Mouse (Mus musculus) thymus, adult 2 months (tissue): Measurements from ENCODE around the gene Ece1. TPM values are rescaled to one million over a fixed set of nuclear protein-coding genes. Genes with fewer than 3 reads are reported as not detected.

ENCODE experiments used
- DNase-seq: peaks from one replicate; pipeline ENCODE4 v3.0.0; 2021
- H3K27ac ChIP-seq: fragments of 200-500 bp; 2 replicates; pipeline ENCODE4 v1.5.1; 2012; ENCODE audit warnings: low read length, control low read depth; ENCODE audit not compliant: control insufficient read depth, insufficient read depth
- H3K27me3 ChIP-seq: fragments of 200-500 bp; 2 replicates; pipeline ENCODE4 v1.6.1; 2012; ENCODE audit warnings: mild to moderate bottlenecking, low read length, moderate library complexity, mixed read lengths; ENCODE audit not compliant: control insufficient read depth, insufficient read depth
- H3K36me3 ChIP-seq: fragments of 200-500 bp; 2 replicates; pipeline ENCODE4 v1.6.1; 2012; ENCODE audit warnings: mild to moderate bottlenecking, low read length, moderate library complexity; ENCODE audit not compliant: control insufficient read depth, insufficient read depth
- H3K4me1 ChIP-seq: fragments of 200-500 bp; replicated peaks from 2 replicates; pipeline ENCODE4 v1.6.1; 2012; ENCODE audit warnings: low read length; ENCODE audit not compliant: control insufficient read depth, insufficient read depth
- H3K4me3 ChIP-seq: fragments of 200-500 bp; 2 replicates; pipeline ENCODE4 v1.5.1; 2012; ENCODE audit warnings: mild to moderate bottlenecking, low read length, control low read depth, moderate library complexity; ENCODE audit not compliant: control insufficient read depth, insufficient read depth
- CTCF ChIP-seq: fragments of 200-500 bp; IDR thresholded peaks from 2 replicates; pipeline ENCODE4 v1.5.1; 2012; ENCODE audit warnings: mild to moderate bottlenecking, control low read depth, low read length, moderate library complexity, borderline replicate concordance; ENCODE audit not compliant: control insufficient read depth, poor library complexity, insufficient read depth; ENCODE audit errors: extremely low read depth
- POLR2A ChIP-seq: fragments of 200-500 bp; IDR thresholded peaks from 2 replicates; pipeline ENCODE4 v1.6.1; 2012; ENCODE audit warnings: mild to moderate bottlenecking, low read length, control low read depth, moderate library complexity; ENCODE audit not compliant: control insufficient read depth, poor library complexity, insufficient read depth; ENCODE audit errors: extremely low read depth
- WGBS: fragments of 180-500 bp; shearing (Covaris S2); methylation state at CpG from one replicate; pipeline ENCODE4 v1.1.7; 2018; 5-methylcytosine and 5-hydroxymethylcytosine counted together
- polyA plus RNA-seq: library from polyadenylated mRNA; depleted of rRNA; stranded (reverse); fragments of >200 nt; gene quantifications from 2 replicates; pipeline ENCODE4 v1.2.3, GENCODE M21; 2012; rRNA removed

The Ece1 gene
- 27.3 and 28.9 TPM in 2 replicates for polyA plus RNA-seq

DNA sequence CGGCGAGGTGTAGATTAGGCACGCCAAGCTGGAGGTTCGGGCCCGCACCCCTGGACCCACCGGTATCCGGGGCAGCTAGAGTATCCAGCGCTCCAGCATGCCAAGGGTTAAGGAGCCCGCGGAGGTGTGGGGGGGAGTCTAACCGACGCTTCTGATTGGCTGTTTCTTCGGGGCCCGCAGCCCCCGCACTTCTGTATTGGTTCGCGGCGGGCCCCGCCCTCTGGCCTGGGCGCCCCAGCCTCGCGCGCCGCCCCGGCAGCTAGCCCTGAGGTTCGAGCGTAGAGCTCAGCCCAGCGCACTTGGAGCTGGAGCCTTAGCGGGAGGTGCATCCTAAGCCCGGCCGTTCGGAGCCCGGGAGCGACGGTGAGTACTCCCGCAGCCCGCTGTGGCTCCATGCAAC, at the start of gene Ece1:
Gene Ece1 (plus strand): TSS at position 219 of the 400 bp plus-strand sequence.
- Histone ChIP-seq H3K36me3 (no peaks in the 10 kb centered on the region), H3K4me1 (peaks cover 47% of the 10 kb centered on the region), H3K4me3 (peak within 1 kb of the TSS; percentile 61), H3K27me3 (no peaks in the 10 kb centered on the region), H3K27ac (peak within 1 kb of the TSS; percentile 86)
- TF ChIP-seq POLR2A (peak; percentile 75), CTCF (0 out of 2 replicates have a peak, but pooled peaks have one; percentile 21)
- under 1% methylated on average over 37 of the region's 37 CpGs for WGBS
- peak; percentile 94 for DNase-seq

GRCm38 (mm10) chr4:137812946-137813708, 48.9 kb upstream of the Ece1 start:
- whole genome bisulfite sequencing: 86% methylated on average over 13 of the region's 13 CpGs
- Histone ChIP-seq H3K4me3 (no peak overlapping the region), H3K4me1 (no peaks in the 10 kb centered on the region), H3K27ac (no peak overlapping the region), H3K36me3 (no peaks in the 10 kb centered on the region), H3K27me3 (no peaks in the 10 kb centered on the region)
- no peak for DNase-seq
- TF ChIP-seq CTCF (no peak), POLR2A (no peak)

GRCm38 (mm10) chr4:137814140-137814539, 47.9 kb upstream of the Ece1 start:
- Histone ChIP-seq H3K4me1 (no peaks in the 10 kb centered on the region), H3K27me3 (no peaks in the 10 kb centered on the region), H3K36me3 (no peaks in the 10 kb centered on the region), H3K4me3 (no peak overlapping the region), H3K27ac (no peak overlapping the region)
- TF ChIP-seq CTCF: no peak
- no peak for TF ChIP-seq POLR2A
- DNase-seq: no peak
- 87% methylated on average over 7 of the region's 7 CpGs for WGBS

DNA sequence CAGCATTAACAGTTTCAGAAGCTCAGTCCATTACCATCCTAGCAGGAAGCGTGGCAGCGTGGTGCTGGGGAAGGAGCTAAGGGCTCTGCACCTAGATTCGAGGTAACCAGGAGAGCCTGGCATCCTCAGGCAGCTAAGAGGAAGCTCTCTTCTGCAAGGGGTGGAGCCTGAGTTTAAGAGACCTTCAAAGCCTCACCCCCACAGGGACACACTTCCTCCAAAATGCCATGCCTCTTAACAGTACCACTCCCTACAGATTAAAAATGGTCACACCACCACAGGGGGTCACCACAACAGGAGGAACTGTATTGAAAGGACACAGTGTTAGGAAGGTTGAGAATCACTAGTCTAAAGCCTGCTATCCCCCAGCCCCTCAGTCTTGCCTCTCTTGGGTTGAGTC, 46.6 kb upstream of the Ece1 start:
- Histone ChIP-seq H3K36me3 (no peaks in the 10 kb centered on the region), H3K4me1 (no peaks in the 10 kb centered on the region), H3K27me3 (no peaks in the 10 kb centered on the region), H3K4me3 (no peak overlapping the region), H3K27ac (no peak overlapping the region)
- DNase-seq: no peak
- TF ChIP-seq CTCF (no peak), POLR2A (no peak)
- WGBS: 47% methylated on average over 3 of the region's 3 CpGs

GRCm38 (mm10) chr4:137816216-137816615, 45.8 kb upstream of the Ece1 start:
- H3K27ac ChIP-seq: no peak overlapping the region
- no peaks in the 10 kb centered on the region for H3K27me3 ChIP-seq
- TF ChIP-seq POLR2A (no peak), CTCF (no peak)
- no peak overlapping the region for H3K4me3 ChIP-seq
- no peak for DNase-seq
- WGBS: 88% methylated on average over 7 of the region's 7 CpGs
- H3K4me1 ChIP-seq: no peaks in the 10 kb centered on the region
- H3K36me3 ChIP-seq: no peaks in the 10 kb centered on the region

- Histone ChIP-seq H3K4me1 (no peaks in the 10 kb centered on the region), H3K27me3 (no peaks in the 10 kb centered on the region), H3K4me3 (no peak overlapping the region), H3K36me3 (no peaks in the 10 kb centered on the region), H3K27ac (no peak overlapping the region)
- no peak for TF ChIP-seq POLR2A
- no peak for TF ChIP-seq CTCF
- no peak for DNase-seq
- 40% methylated on average over 3 of the region's 3 CpGs for WGBS
These were observed 43.7 kb upstream of the Ece1 start for GRCm38 (mm10) chr4:137818341-137818740.
